Mouse (Mus musculus) MEL (cell line): ENCODE measurements around the gene Mcf2l. TPM values are rescaled to one million over a fixed set of nuclear protein-coding genes. Genes with fewer than 3 reads are reported as not detected.

Source experiments
- DNase-seq: peaks from one replicate; pipeline ENCODE4 v3.0.0; 2011; ENCODE audit warnings: low read depth, low spot score
- H3K27ac ChIP-seq: 2 replicates; pipeline ENCODE4 v1.5.1; 2012; ENCODE audit warnings: low read depth, mild to moderate bottlenecking, control low read depth, low read length, moderate library complexity; ENCODE audit not compliant: control insufficient read depth
- H3K27me3 ChIP-seq, 2 experiments: fragments of 150-350 bp in 1 of 2; sonication (generic) in 1 of 2; 2 replicates each; pipeline ENCODE4 v1.6.1; 2012; ENCODE audit warnings: low read length in 2 of 2, mild to moderate bottlenecking in 2 of 2, improper control_type of control experiment in 1 of 2, moderate library complexity in 1 of 2; ENCODE audit not compliant: insufficient read depth in 2 of 2, control insufficient read depth in 1 of 2
- H3K36me3 ChIP-seq, 2 experiments: 2 replicates each; pipeline ENCODE4 v1.6.1; 2012 to 2014; ENCODE audit warnings: low read length in 2 of 2, improper control_type of control experiment in 1 of 2, inconsistent platforms in 1 of 2, mild to moderate bottlenecking in 1 of 2; ENCODE audit not compliant: insufficient read depth in 2 of 2, control insufficient read depth in 1 of 2
- H3K4me1 ChIP-seq, 2 experiments: fragments of 150-350 bp in 1 of 2; sonication (generic) in 1 of 2; 2 replicates each; pipeline ENCODE4 v1.6.1; 2012; ENCODE audit warnings: low read length in 2 of 2, improper control_type of control experiment in 1 of 2, mild to moderate bottlenecking in 1 of 2; ENCODE audit not compliant: insufficient read depth in 2 of 2, control insufficient read depth in 1 of 2
- H3K4me3 ChIP-seq, 2 experiments: fragments of 150-350 bp in 1 of 2; sonication (generic) in 1 of 2; 2 replicates each; pipeline ENCODE4 v1.5.1; 2012; ENCODE audit warnings: low read depth in 2 of 2, low read length in 2 of 2, mild to moderate bottlenecking in 2 of 2, moderate library complexity in 2 of 2, control low read depth in 1 of 2, improper control_type of control experiment in 1 of 2; ENCODE audit not compliant: control insufficient read depth in 1 of 2, insufficient read depth in 1 of 2
- H3K79me2 ChIP-seq: 2 replicates; pipeline ENCODE4 v1.6.1; 2012; ENCODE audit warnings: mild to moderate bottlenecking, low read length, moderate library complexity; ENCODE audit not compliant: control insufficient read depth, poor library complexity, insufficient read depth
- H3K9ac ChIP-seq: 2 replicates; pipeline ENCODE4 v1.6.1; 2012; ENCODE audit warnings: low read depth, mild to moderate bottlenecking, control low read depth, low read length, moderate library complexity; ENCODE audit not compliant: control insufficient read depth, poor library complexity, severe bottlenecking
- H3K9me3 ChIP-seq: fragments of 150-350 bp; sonication (generic); replicated peaks from 2 replicates; pipeline ENCODE4 v1.6.1; 2012; ENCODE audit warnings: mild to moderate bottlenecking, low read length, improper control_type of control experiment, moderate library complexity; ENCODE audit not compliant: insufficient read depth
- CHD1 ChIP-seq: IDR thresholded peaks from 2 replicates; pipeline ENCODE4 v1.6.1; 2012; ENCODE audit warnings: low read depth, mild to moderate bottlenecking, inconsistent platforms, low read length, improper control_type of control experiment
- CHD2 ChIP-seq: IDR thresholded peaks from 2 replicates; pipeline ENCODE4 v1.6.1; 2011; ENCODE audit warnings: low read length, improper control_type of control experiment
- CTCF ChIP-seq, 3 experiments: IDR thresholded peaks in 2 of 3; conservative IDR thresholded peaks in 1 of 3; 2 replicates each; pipeline ENCODE4 v1.5.1; 2011 to 2012; ENCODE audit warnings: low read length in 3 of 3, low read depth in 2 of 3, mild to moderate bottlenecking in 2 of 3, improper control_type of control experiment in 1 of 3, inconsistent platforms in 1 of 3, mixed read lengths in 1 of 3, moderate library complexity in 1 of 3; ENCODE audit not compliant: control insufficient read depth in 1 of 3, insufficient read depth in 1 of 3, poor library complexity in 1 of 3, severe bottlenecking in 1 of 3
- E2F4 ChIP-seq: IDR thresholded peaks from 2 replicates; pipeline ENCODE4 v1.6.1; 2011; ENCODE audit warnings: low read depth, low read length, improper control_type of control experiment, borderline replicate concordance
- ELF1 ChIP-seq: IDR thresholded peaks from 2 replicates; pipeline ENCODE4 v1.6.1; 2014; ENCODE audit warnings: low read depth, mild to moderate bottlenecking, inconsistent platforms, low read length, improper control_type of control experiment, moderate library complexity
- GABPA ChIP-seq: IDR thresholded peaks from 2 replicates; pipeline ENCODE4 v1.6.1; 2012; ENCODE audit warnings: low read depth, mild to moderate bottlenecking, inconsistent platforms, low read length, improper control_type of control experiment, moderate library complexity
- GATA1 ChIP-seq: IDR thresholded peaks from 2 replicates; pipeline ENCODE4 v1.6.1; 2011; ENCODE audit warnings: low read depth, low read length, improper control_type of control experiment
- HCFC1 ChIP-seq: IDR thresholded peaks from 2 replicates; pipeline ENCODE4 v1.6.1; 2012; ENCODE audit warnings: low read depth, mild to moderate bottlenecking, inconsistent platforms, low read length, improper control_type of control experiment, moderate library complexity
- KAT2A ChIP-seq: conservative IDR thresholded peaks from 2 replicates; pipeline ENCODE4 v1.6.1; 2012; ENCODE audit warnings: low read depth, low read length, improper control_type of control experiment, inconsistent platforms
- MAX ChIP-seq: IDR thresholded peaks from 2 replicates; pipeline ENCODE4 v1.6.1; 2011; ENCODE audit warnings: low read length, improper control_type of control experiment
- MAZ ChIP-seq: IDR thresholded peaks from 2 replicates; pipeline ENCODE4 v1.6.1; 2012; ENCODE audit warnings: low read depth, mild to moderate bottlenecking, inconsistent platforms, low read length, improper control_type of control experiment
- MEF2A ChIP-seq: IDR thresholded peaks from 2 replicates; pipeline ENCODE4 v1.6.1; 2014; ENCODE audit warnings: low read depth, mild to moderate bottlenecking, inconsistent platforms, low read length, improper control_type of control experiment; ENCODE audit not compliant: poor library complexity, insufficient replicate concordance, severe bottlenecking; ENCODE audit errors: extremely low read depth
- MXI1 ChIP-seq: IDR thresholded peaks from 2 replicates; pipeline ENCODE4 v1.6.1; 2011; ENCODE audit warnings: mild to moderate bottlenecking, low read depth, low read length, improper control_type of control experiment
- MYB ChIP-seq: IDR thresholded peaks from 2 replicates; pipeline ENCODE4 v1.6.1; 2011; ENCODE audit warnings: mild to moderate bottlenecking, low read depth, low read length, improper control_type of control experiment
- NELFE ChIP-seq: IDR thresholded peaks from 2 replicates; pipeline ENCODE4 v1.6.1; 2011; ENCODE audit warnings: low read depth, low read length, improper control_type of control experiment
- POLR2AphosphoS5 ChIP-seq: IDR thresholded peaks from 2 replicates; pipeline ENCODE4 v1.6.1; 2012; ENCODE audit warnings: low read depth, borderline replicate concordance, mild to moderate bottlenecking, inconsistent platforms, low read length, moderate library complexity, mixed read lengths
- RAD21 ChIP-seq: IDR thresholded peaks from 2 replicates; pipeline ENCODE4 v1.6.1; 2011; ENCODE audit warnings: mild to moderate bottlenecking, low read depth, low read length, improper control_type of control experiment
- SIN3A ChIP-seq: IDR thresholded peaks from 2 replicates; pipeline ENCODE4 v1.6.1; 2012; ENCODE audit warnings: low read length, improper control_type of control experiment, inconsistent platforms
- TBP ChIP-seq: IDR thresholded peaks from 2 replicates; pipeline ENCODE4 v1.8.0; 2011; ENCODE audit warnings: low read depth, low read length, improper control_type of control experiment
- TCF12 ChIP-seq: IDR thresholded peaks from 2 replicates; pipeline ENCODE4 v1.6.1; 2014; ENCODE audit warnings: low read depth, mild to moderate bottlenecking, inconsistent platforms, low read length, improper control_type of control experiment, moderate library complexity
- UBTF ChIP-seq: IDR thresholded peaks from 2 replicates; pipeline ENCODE4 v1.6.1; 2012; ENCODE audit warnings: low read depth, mild to moderate bottlenecking, inconsistent platforms, low read length, improper control_type of control experiment, moderate library complexity, borderline replicate concordance; ENCODE audit not compliant: insufficient read depth
- USF1 ChIP-seq: IDR thresholded peaks from 2 replicates; pipeline ENCODE4 v1.6.1; 2014; ENCODE audit warnings: low read depth, mild to moderate bottlenecking, inconsistent platforms, low read length, improper control_type of control experiment, moderate library complexity
- ZC3H11A ChIP-seq: IDR thresholded peaks from 2 replicates; pipeline ENCODE4 v1.6.1; 2012; ENCODE audit warnings: low read depth, mild to moderate bottlenecking, inconsistent platforms, low read length, improper control_type of control experiment
- ZMIZ1 ChIP-seq: IDR thresholded peaks from 2 replicates; pipeline ENCODE4 v1.6.1; 2012; ENCODE audit warnings: low read depth, mild to moderate bottlenecking, inconsistent platforms, low read length, improper control_type of control experiment, moderate library complexity
- ZNF384 ChIP-seq: IDR thresholded peaks from 2 replicates; pipeline ENCODE4 v1.6.1; 2012; ENCODE audit warnings: low read depth, mild to moderate bottlenecking, inconsistent platforms, low read length, improper control_type of control experiment
- polyA plus RNA-seq, 2 experiments: library from polyadenylated mRNA; stranded (reverse) in 1 of 2; unstranded in 1 of 2; fragments of >175 nt in 1 of 2; fragments of >200 nt in 1 of 2; gene quantifications; 2 replicates each; pipeline versions ENCODE4 v1.2.1 to v1.2.4; 2012; ENCODE audit warnings: low replicate concordance in 2 of 2, low read depth in 1 of 2; ENCODE audit not compliant: insufficient read length in 2 of 2, insufficient read depth in 1 of 2, missing spikeins in 1 of 2
- total RNA-seq: library from RNA; depleted of rRNA; stranded (reverse); fragments of 300-350 nt; gene quantifications from 2 replicates; pipeline ENCODE4 v1.2.3, GENCODE M21; 2012

Gene Mcf2l
- total and polyA plus RNA-seq, 3 experiments = 1.2 to 3.6 TPM; not detected in 1

DNA sequence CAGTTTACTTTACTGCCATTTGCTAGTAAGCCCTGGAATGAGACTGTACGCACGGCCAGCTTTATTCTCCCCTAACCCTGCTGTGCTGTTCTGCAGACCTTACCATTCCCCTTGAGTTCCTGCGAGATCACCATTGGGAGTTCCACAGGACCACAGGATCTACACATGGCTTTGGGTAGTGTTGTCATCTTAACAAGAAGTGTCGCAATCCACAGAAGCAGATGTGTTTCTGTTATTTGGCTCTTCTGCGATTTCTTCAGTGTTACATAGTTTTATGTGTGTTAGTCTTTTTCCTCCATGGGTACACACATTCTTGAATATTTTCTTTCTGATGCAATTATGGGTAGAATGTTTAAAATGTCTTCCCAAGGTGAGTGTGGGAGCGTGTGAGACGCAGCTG, 32.8 kb upstream of the Mcf2l start:
- no peaks in the 10 kb centered on the region for H3K4me1 ChIP-seq
- TF ChIP-seq UBTF (no peak), ELF1 (no peak), TBP (no peak), GATA1 (no peak), KAT2A (no peak), MAZ (no peak), CHD1 (no peak), ZMIZ1 (no peak), MEF2A (no peak), CHD2 (no peak), SIN3A (no peak)
- TF ChIP-seq, all 39 proteins: peak for 0
- H3K9ac ChIP-seq = no peak overlapping the region
- H3K79me2 ChIP-seq = no peaks in the 10 kb centered on the region
- no peak overlapping the region for H3K4me3 ChIP-seq
- no peaks in the 10 kb centered on the region for H3K27me3 ChIP-seq
- no peaks in the 10 kb centered on the region for H3K9me3 ChIP-seq
- no peak for DNase-seq
- H3K36me3 ChIP-seq = peaks cover 0 to 1% of the 10 kb centered on the region in 2 experiments; a peak in 1 of 4 replicates
- no peak overlapping the region for H3K27ac ChIP-seq

DNA sequence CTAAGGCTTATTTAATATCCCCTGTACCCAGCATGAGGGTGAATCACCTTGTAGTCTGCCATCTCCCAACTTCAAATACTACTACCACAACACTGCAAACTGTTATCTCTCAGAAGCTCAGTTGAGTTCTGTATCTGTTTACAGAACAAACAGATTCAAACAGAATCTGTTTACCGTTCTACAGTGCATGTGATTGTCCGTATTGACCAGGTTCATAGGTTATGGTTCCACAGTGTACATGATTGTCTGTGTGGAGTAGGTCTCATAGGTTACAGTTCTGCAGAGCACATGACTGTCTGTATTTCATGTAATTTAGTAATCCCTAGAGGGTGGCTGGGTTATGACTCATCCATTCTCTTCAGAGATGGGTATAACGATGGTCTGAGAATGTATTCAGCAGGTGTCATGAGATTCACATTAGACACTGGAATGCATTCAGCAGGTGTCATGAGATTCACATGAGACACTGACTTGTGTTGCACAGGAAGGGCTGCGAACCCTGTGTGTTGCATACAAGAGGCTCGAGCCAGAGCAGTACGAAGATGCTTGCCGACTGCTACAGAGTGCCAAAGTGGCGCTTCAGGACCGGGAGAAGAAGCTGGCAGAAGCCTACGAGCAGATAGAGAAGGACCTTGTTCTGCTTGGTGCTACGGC, 31.1 kb upstream of the Mcf2l start:
- Histone ChIP-seq H3K4me3 (no peak overlapping the region), H3K9me3 (no peaks in the 10 kb centered on the region), H3K79me2 (no peaks in the 10 kb centered on the region), H3K27me3 (no peaks in the 10 kb centered on the region)
- TF ChIP-seq CTCF (IDR thresholded peaks at IDR 0.05 in 2 of 3, conservative IDR thresholded peaks at IDR 0.05 in 1 of 3; ENCODE audit: control insufficient read depth in 1 of 3, insufficient read depth in 1 of 3, low read depth in 2 of 3, low read length in 3 of 3, poor library complexity in 1 of 3, severe bottlenecking in 1 of 3) (no peak), RAD21 (no peak)
- TF ChIP-seq, all 39 proteins: peak for 0
- no peak for DNase-seq
- Histone ChIP-seq H3K4me1 (no peaks in the 10 kb centered on the region), H3K36me3 (no peaks in the 10 kb centered on the region; a peak in 1 of 4 replicates), H3K27ac (no peak overlapping the region), H3K9ac (no peak overlapping the region)

GRCm38 (mm10) chr8:12844347-12844950, 29.2 kb upstream of the Mcf2l start:
- Histone ChIP-seq H3K9ac (no peak overlapping the region), H3K27ac (no peak overlapping the region), H3K79me2 (no peaks in the 10 kb centered on the region), H3K4me1 (no peaks in the 10 kb centered on the region), H3K4me3 (no peak overlapping the region), H3K27me3 (no peaks in the 10 kb centered on the region), H3K9me3 (no peaks in the 10 kb centered on the region), H3K36me3 (no peaks in the 10 kb centered on the region; a peak in 1 of 4 replicates)
- no peak for TF ChIP-seq ZC3H11A
- TF ChIP-seq HCFC1 = no peak
- TF ChIP-seq ZNF384 = no peak
- TF ChIP-seq SIN3A = no peak
- no peak for TF ChIP-seq MXI1
- no peak for TF ChIP-seq MYB
- no peak for TF ChIP-seq E2F4
- no peak for TF ChIP-seq POLR2AphosphoS5
- no peak for TF ChIP-seq RAD21
- TF ChIP-seq MAX = no peak
- TF ChIP-seq GABPA = no peak
- no peak for TF ChIP-seq USF1
- TF ChIP-seq TCF12 = no peak
- TF ChIP-seq NELFE = no peak
- TF ChIP-seq ZMIZ1 = no peak
- no peak for DNase-seq
